Mouse (Mus musculus): ENCODE results near the gene Olfr855. TPM values are rescaled to one million over a fixed set of nuclear protein-coding genes. Genes with fewer than 3 reads are reported as not detected.

Gene Olfr855
- total RNA-seq (2014; rRNA removed; ENCODE audit: low replicate concordance) = not detected in 2 replicates
- polyA plus RNA-seq (2015; fragmentation: Nextera tagmentation; extraction: Ambion mirVana) = not detected in 2 replicates

- Histone ChIP-seq H3K27ac (ENCODE audit: low read depth) (no peak within 1 kb of the TSS), H3K4me2 (ENCODE audit: low read depth, low read length) (no peak within 1 kb of the TSS), H3K9ac (replicated peaks; ENCODE audit: low read depth, low read length) (no peak within 1 kb of the TSS), H3K4me3 (ENCODE audit: low read depth, low read length) (no peak within 1 kb of the TSS), H3K36me3 (replicated peaks; ENCODE audit: control insufficient read depth, insufficient read depth, low read length) (no peaks in the 10 kb centered on the region), H3K4me1 (ENCODE audit: control insufficient read depth, insufficient read depth) (no peaks in the 10 kb centered on the region), H3K9me3 (replicated peaks; ENCODE audit: control insufficient read depth, low read length) (no peaks in the 10 kb centered on the region; the same call in 1 of the 2 replicates), H3K27me3 (ENCODE audit: control insufficient read depth, insufficient read depth, low read length) (no peaks in the 10 kb centered on the region)
- DNase-seq (ENCODE audit: low spot score) (no peak), ATAC-seq (ENCODE audit: insufficient read depth, low read depth) (no peak)
- TF ChIP-seq EP300 (IDR thresholded peaks at IDR 0.05; ENCODE audit: low read depth) = no peak
- TF ChIP-seq CTCF (IDR thresholded peaks at IDR 0.05; ENCODE audit: low read depth) = no peak
These were observed at the start of gene Olfr855 for GRCm38 (mm10) chr9:19582317-19582716. TSS of gene Olfr855 (plus strand) at chr9:19582617.

- Histone ChIP-seq H3K27ac (ENCODE audit: low read depth) (no peak within 1 kb of the TSS), H3K4me1 (ENCODE audit: control insufficient read depth, insufficient read depth) (no peaks in the 10 kb centered on the region), H3K4me3 (ENCODE audit: low read depth, low read length) (no peak within 1 kb of the TSS), H3K9ac (replicated peaks; ENCODE audit: low read depth, low read length) (no peak within 1 kb of the TSS), H3K36me3 (replicated peaks; ENCODE audit: control insufficient read depth, insufficient read depth, low read length) (no peaks in the 10 kb centered on the region), H3K9me3 (replicated peaks; ENCODE audit: control insufficient read depth, low read length) (peaks cover 4% of the 10 kb centered on the region; the same call in 1 of the 2 replicates), H3K27me3 (ENCODE audit: control insufficient read depth, insufficient read depth, low read length) (no peaks in the 10 kb centered on the region), H3K4me2 (ENCODE audit: low read depth, low read length) (no peak within 1 kb of the TSS)
- ATAC-seq (ENCODE audit: insufficient read depth, low read depth) (no peak), DNase-seq (ENCODE audit: low spot score) (no peak)
- TF ChIP-seq EP300 (IDR thresholded peaks at IDR 0.05; ENCODE audit: low read depth) = no peak
- TF ChIP-seq CTCF (IDR thresholded peaks at IDR 0.05; ENCODE audit: low read depth) = no peak
- 81% methylated on average over 1 of the region's 1 CpGs for WGBS
These were observed 41.4 kb upstream of the Olfr855 start, which contains the start of gene Olfr853 for GRCm38 (mm10) chr9:19540976-19541375. TSS of gene Olfr853 (minus strand) at chr9:19541076.

- WGBS = 36% methylated on average over 1 of the region's 1 CpGs
These were observed 15.1 kb upstream of the Olfr855 start, which contains the start of gene Olfr854 for GRCm38 (mm10) chr9:19567282-19567681. TSS of gene Olfr854 (minus strand) at chr9:19567382.

GRCm38 (mm10) chr9:19621297-19621696 lies 38.9 kb downstream of the Olfr855 start:
- Histone ChIP-seq H3K9me3 (replicated peaks; ENCODE audit: control insufficient read depth, low read length) (no peaks in the 10 kb centered on the region), H3K36me3 (replicated peaks; ENCODE audit: control insufficient read depth, insufficient read depth, low read length) (no peaks in the 10 kb centered on the region), H3K4me2 (ENCODE audit: low read depth, low read length) (no peak overlapping the region), H3K27me3 (ENCODE audit: control insufficient read depth, insufficient read depth, low read length) (no peaks in the 10 kb centered on the region), H3K4me1 (ENCODE audit: control insufficient read depth, insufficient read depth) (no peaks in the 10 kb centered on the region), H3K4me3 (ENCODE audit: low read depth, low read length) (no peak overlapping the region), H3K9ac (replicated peaks; ENCODE audit: low read depth, low read length) (no peak overlapping the region), H3K27ac (ENCODE audit: low read depth) (no peak overlapping the region)
- ATAC-seq (ENCODE audit: insufficient read depth, low read depth) (no peak), DNase-seq (ENCODE audit: low spot score) (no peak)
- TF ChIP-seq EP300 (IDR thresholded peaks at IDR 0.05; ENCODE audit: low read depth) (no peak), CTCF (IDR thresholded peaks at IDR 0.05; ENCODE audit: low read depth) (no peak)
- 92% methylated on average over 3 of the region's 3 CpGs for WGBS

More at GRCm38 (mm10) chr9:19567282-19567681, 15.1 kb upstream of the Olfr855 start, which contains the start of gene Olfr854:
- no peak within 1 kb of the TSS for H3K4me2 ChIP-seq (ENCODE audit: low read depth, low read length)
- H3K27me3 ChIP-seq (ENCODE audit: control insufficient read depth, insufficient read depth, low read length) = no peaks in the 10 kb centered on the region
- DNase-seq (ENCODE audit: low spot score) (no peak), ATAC-seq (ENCODE audit: insufficient read depth, low read depth) (no peak)
- no peak within 1 kb of the TSS for H3K9ac ChIP-seq (replicated peaks; ENCODE audit: low read depth, low read length)
- no peaks in the 10 kb centered on the region for H3K4me1 ChIP-seq (ENCODE audit: control insufficient read depth, insufficient read depth)
- TF ChIP-seq CTCF (IDR thresholded peaks at IDR 0.05; ENCODE audit: low read depth) (no peak), EP300 (IDR thresholded peaks at IDR 0.05; ENCODE audit: low read depth) (no peak)
- H3K36me3 ChIP-seq (replicated peaks; ENCODE audit: control insufficient read depth, insufficient read depth, low read length) = no peaks in the 10 kb centered on the region
- H3K27ac ChIP-seq (ENCODE audit: low read depth) = no peak within 1 kb of the TSS
- no peak within 1 kb of the TSS for H3K4me3 ChIP-seq (ENCODE audit: low read depth, low read length)
- no peaks in the 10 kb centered on the region for H3K9me3 ChIP-seq (replicated peaks; ENCODE audit: control insufficient read depth, low read length)

- no peaks in the 10 kb centered on the region for H3K4me1 ChIP-seq (ENCODE audit: control insufficient read depth, insufficient read depth)
- peak within 1 kb of the TSS; percentile 55 for H3K9ac ChIP-seq (replicated peaks; ENCODE audit: low read depth, low read length)
- ATAC-seq (ENCODE audit: insufficient read depth, low read depth) (peak; percentile 96), DNase-seq (ENCODE audit: low spot score) (peak; percentile 100)
- WGBS = 1% methylated on average over 35 of the region's 35 CpGs
- H3K9me3 ChIP-seq (replicated peaks; ENCODE audit: control insufficient read depth, low read length) = no peaks in the 10 kb centered on the region
- H3K4me3 ChIP-seq (ENCODE audit: low read depth, low read length) = peak within 1 kb of the TSS; percentile 60
- no peaks in the 10 kb centered on the region for H3K36me3 ChIP-seq (replicated peaks; ENCODE audit: control insufficient read depth, insufficient read depth, low read length)
- 0 out of 2 replicates have a peak, but pooled peaks have one; percentile 1 for TF ChIP-seq CTCF (IDR thresholded peaks at IDR 0.05; ENCODE audit: low read depth)
- TF ChIP-seq EP300 (IDR thresholded peaks at IDR 0.05; ENCODE audit: low read depth) = peak; percentile 85
- H3K27me3 ChIP-seq (ENCODE audit: control insufficient read depth, insufficient read depth, low read length) = no peaks in the 10 kb centered on the region
- H3K27ac ChIP-seq (ENCODE audit: low read depth) = peak within 1 kb of the TSS; percentile 87
- H3K4me2 ChIP-seq (ENCODE audit: low read depth, low read length) = peak within 1 kb of the TSS; percentile 71
These were observed 39.7 kb downstream of the Olfr855 start, which contains the start of gene Zfp317 for GRCm38 (mm10) chr9:19621843-19622822. TSS of gene Zfp317 (plus strand) at chr9:19622102.
